Mouse (Mus musculus) right cerebral cortex, postnatal 25 days (tissue): Measurements from ENCODE around the gene Nt5c3.
"Not testable (repeated sequence)": the region's sequence is repeated elsewhere in the genome, so short reads cannot be mapped to it uniquely, and the experiment has no call there.

ENCODE experiments used
- DNase-seq: peaks from one replicate; pipeline ENCODE4 v3.0.0; 2022

Gene Nt5c3

GRCm38 (mm10) chr6:56903831-56904230, 19.9 kb downstream of the Nt5c3 start:
- DNase-seq = no peak

GRCm38 (mm10) chr6:56902606-56903520, 20.9 kb downstream of the Nt5c3 start:
- no peak for DNase-seq

DNA sequence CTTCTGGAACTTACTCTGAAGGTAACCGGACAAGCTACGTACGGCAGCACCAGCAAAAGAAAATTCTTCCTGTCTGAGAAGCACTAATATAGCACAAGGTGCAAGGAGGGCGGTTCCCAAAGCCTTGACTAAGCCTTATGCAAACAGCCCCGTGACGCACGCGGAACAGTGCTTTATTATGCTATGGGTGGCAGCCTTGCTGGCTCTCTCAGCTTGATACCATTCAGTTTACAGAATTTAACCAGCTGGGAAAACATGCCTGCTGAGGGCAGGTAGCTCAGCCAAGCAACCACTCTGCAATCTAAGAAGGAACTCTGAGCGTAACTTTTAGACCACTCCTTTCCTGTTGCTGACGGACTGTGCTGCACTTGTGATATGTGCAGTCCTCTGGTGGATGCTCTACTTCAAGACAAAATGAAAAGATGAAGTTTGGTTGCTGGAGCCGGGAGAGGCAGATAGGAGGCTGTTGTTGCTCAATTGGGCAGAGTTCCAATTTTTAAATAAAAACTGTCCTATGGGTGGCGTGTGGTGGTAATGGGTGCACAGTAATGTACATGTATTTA, 21.8 kb downstream of the Nt5c3 start:
- peak; percentile 52 for DNase-seq

DNA sequence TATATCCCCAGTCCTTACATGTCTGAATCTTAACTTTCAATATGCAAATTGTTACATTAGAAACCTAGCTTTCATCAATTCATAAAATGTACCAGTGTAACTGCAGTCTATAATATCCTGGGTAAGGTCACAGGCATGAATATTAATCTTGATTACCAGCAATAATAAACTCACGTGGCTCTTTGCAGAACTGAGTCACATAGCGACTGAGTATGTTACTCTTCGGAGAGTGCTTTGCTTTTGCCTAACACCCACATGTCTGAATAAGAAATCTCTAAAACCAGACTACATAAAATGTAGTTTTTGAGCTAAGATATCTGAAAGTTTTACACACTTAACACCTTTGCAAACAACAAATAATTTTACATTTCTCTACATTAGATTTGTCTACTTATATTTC, 22.4 kb downstream of the Nt5c3 start:
- no peak for DNase-seq

GRCm38 (mm10) chr6:56899601-56900000, 24.1 kb downstream of the Nt5c3 start:
- no peak for DNase-seq

DNA sequence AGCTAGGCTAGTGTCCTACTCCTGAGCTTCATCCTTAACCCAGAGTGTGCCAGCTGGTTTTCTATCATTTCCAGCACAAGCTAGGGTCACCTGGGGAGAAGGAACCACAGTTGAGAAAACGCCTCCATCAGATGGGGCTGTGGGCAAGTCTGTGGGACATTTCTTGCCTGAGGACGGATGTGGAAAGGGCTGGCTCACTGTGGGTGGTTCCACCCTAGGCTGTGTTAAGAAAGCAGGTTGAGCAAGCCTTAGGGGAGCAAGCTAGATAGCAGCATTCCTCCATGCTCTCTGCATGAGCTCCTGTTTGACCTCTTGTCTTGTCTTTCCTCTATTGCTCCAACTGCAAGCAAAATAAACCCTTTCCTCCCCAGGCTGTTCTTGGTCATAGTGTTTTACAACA, 33.0 kb downstream of the Nt5c3 start:
- DNase-seq = no peak

- DNase-seq = no peak
These were observed 35.2 kb downstream of the Nt5c3 start for GRCm38 (mm10) chr6:56888561-56888960.

DNA sequence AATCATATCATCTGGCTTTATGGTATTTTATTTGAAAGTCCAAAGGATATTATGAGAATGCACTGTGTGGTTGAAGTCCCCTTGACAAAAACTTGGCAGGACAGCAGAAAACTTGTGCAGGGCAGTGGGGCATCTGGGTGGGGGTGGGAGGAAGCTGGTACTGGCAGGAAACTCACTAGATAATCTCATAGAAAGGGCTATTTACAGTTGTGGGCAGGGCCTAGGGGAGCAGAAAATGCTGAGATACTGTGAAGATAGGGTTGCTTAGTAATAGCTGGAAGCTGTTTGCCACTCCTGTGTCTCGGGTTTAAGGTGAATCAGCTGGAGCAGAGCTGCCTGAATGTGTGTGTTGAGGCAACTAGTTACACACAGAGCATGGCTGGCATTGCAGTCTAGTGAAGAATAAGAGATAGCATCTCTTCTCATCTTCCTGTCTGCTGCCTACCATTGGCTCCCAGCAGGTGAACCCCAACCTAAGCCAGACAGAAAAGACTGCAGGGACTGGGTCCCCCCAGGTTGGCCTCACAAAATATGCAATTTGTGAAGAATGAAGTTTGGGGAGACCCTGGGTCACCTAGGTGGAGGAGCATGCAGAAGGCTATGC, 44.3 kb downstream of the Nt5c3 start:
- no peak for DNase-seq

DNA sequence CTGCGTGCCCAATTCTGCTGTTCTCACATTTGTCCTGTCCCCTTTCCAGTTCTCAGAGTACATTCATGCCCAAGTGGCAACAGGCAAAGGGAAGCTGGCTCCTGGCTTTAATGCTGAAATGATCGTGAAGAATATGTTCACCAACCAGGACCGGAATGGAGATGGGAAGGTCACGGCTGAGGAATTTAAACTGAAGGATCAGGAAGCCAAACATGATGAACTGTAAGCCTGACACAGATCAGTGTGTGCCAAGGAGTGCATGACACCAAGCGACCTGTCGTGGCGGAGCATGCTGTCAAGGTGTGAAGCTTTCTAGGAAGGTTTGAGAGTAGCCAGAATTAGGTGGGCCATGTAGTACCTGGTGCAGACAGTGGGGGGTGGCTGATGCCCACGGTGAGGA, 45.7 kb downstream of the Nt5c3 start:
- no peak for DNase-seq

- DNase-seq = peak; percentile 34
These were observed 46.9 kb downstream of the Nt5c3 start for GRCm38 (mm10) chr6:56876870-56877269.

GRCm38 (mm10) chr6:56870027-56870426, 53.7 kb downstream of the Nt5c3 start:
- no peak for DNase-seq

DNA sequence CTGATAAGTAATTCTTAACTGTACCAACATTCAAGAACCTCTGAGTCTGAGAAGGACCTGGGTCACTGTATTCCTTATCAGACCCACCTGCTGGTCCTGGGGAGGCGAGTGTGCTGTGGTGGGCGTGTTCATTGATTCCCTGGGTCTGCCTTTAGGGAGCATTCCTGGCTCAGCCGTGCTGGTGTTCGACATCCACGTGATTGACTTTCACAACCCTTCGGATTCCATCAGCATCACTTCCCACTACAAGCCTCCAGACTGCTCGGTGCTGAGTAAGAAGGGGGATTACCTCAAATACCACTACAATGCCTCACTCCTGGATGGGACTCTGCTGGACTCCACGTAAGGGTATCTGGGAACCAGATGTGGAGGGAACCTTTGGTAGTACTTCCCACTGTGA, 55.2 kb downstream of the Nt5c3 start:
- DNase-seq = no peak

DNA sequence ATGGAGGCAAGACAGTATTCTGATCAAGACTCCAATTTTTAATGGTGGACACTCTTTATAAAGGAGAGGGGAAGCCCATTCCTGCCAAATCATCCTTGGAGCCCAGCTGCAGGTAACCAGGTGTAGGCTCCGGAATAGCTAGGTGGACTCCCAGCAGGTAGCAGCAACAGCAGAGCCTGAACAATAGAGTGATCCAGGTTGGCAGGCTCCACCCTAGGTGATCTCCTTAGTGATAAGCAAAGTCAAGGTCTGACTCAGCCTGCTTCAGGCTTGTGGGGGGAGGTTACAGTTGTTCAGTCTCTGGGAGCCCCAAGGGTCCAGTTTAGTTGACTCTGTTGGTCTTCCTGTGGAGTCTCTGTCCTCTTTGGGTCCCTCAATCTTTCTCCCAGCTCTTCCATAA, 56.8 kb downstream of the Nt5c3 start:
- not testable (repeated sequence) for DNase-seq

DNA sequence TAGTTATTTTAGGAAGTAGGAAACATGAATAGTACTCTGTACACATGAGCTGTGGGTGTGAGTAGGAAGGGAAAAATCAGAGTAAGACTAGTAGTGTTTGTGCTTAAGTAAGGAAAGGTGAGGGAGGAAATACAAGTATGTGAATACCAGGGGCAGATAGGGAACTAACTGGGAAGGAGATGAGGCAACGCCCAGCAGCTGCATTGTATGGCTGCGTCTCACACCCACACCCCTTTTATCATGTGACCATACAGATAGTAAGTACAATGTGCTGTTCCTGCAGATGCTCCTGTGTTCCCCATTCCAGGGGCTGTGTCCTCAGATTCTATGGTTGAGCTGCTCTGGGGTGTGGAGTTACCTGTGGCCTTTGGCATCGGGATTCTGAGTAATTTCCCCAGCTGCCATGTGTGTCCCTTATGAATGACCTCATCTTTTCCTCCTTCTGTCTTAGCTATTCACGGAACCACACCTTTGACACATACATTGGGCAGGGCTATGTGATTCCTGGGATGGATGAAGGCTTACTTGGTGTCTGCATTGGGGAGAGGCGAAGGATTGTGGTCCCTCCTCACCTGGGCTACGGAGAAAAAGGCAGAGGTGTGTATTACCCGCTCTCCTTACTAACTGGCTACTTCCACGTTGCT, 63.4 kb downstream of the Nt5c3 start:
- no peak for DNase-seq

DNA sequence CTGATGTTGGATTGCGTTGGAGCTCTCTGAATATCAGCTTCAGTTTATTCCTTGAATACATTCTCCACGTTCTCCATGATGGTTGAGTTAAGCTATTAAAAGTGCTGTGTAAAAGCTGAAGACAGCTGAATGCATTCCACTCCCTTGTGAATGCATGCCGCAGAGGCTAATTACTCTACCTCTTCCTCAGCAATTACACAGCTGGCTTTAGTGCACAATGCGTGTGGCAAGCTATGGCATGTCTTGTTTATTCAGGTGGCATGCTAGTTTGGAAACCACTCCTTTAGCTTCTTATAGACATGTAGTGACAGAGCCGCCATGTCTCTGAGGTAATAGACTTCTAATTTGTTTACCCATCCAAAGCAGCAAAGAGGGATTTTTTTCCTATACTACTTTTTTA, 67.0 kb downstream of the Nt5c3 start:
- DNase-seq = no peak

GRCm38 (mm10) chr6:56854803-56855202, 68.9 kb downstream of the Nt5c3 start:
- no peak for DNase-seq

DNA sequence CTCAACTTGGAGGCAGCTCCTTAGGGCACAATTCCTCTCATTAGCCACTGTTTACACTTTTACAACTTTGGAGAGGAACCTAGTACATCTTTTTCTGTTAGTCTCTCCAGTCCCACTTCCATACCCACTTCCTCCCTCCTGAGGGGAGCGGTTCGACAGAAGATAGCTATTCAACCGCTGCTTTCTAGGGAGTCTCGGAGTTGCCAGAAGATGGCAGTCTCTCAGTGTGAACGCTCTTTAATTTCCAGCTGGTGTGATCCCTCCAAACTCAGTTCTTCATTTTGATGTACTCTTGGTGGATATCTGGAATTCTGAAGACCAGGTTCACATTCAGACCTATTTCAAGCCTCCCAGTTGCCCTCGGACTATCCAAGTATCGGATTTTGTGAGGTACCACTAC, 73.4 kb downstream of the Nt5c3 start:
- peak; percentile 10 for DNase-seq

DNA sequence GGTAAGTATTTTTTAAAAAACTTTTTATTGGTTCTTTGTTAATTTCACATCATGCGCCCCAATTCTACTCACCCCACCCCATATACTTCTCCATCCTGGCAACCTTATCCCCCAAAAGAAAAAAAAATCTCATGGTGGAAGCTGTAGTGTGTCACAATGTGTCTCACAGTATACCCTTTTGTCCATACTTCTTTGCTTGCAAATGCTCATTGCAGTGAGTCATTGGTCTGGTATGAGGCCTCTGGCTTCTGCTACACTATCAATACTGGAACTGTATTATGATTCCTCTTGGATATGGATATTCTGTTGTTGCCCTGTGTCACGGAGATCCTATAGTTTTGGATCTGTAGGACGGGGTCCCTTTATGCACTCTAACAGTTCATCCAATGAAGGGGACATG, 74.8 kb downstream of the Nt5c3 start:
- DNase-seq = no peak

GRCm38 (mm10) chr6:56844365-56844764, 79.4 kb downstream of the Nt5c3 start:
- DNase-seq = no peak

GRCm38 (mm10) chr6:56843229-56843628, 80.5 kb downstream of the Nt5c3 start:
- DNase-seq = no peak

- DNase-seq = no peak
These were observed 86.1 kb downstream of the Nt5c3 start for GRCm38 (mm10) chr6:56837621-56838020.

DNA sequence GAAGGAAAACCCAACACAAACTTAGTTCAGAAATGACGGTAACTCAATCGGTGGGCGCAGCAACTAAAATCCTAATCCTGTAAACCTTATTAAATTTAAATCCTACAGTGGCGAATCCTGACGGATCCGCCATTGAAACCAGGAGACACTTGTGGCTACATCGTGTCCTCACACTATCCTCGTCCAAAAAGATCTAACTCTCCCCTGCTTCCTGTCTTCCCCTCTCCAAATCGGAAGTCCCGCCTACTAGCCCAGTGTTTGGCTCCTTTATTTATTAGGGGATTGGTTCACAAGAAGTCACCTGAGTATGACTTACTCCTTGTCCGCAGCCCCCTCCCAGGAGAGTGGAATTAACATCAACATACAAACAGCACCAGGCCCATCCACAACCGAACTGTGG, 86.6 kb downstream of the Nt5c3 start:
- DNase-seq = no peak

DNA sequence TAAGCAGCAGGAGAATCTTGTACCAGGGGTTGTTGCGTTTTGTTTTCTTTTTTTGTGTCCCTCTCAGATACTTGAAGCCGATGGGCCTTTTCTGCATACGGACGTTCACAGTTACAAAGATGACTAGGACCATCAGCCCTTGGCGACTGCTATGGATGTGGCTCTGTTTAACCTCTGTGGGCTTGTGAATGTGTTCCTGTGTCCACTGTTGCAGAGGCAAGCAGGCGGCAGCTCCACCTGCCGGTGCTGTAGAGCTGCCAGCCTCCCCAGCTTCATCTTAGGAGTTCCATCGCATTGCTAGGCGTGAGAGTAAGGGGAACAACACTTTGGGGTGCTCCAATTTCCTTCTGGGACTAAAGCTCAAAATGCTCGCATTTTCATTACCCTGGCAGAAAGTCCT, 88.2 kb downstream of the Nt5c3 start:
- no peak for DNase-seq

DNA sequence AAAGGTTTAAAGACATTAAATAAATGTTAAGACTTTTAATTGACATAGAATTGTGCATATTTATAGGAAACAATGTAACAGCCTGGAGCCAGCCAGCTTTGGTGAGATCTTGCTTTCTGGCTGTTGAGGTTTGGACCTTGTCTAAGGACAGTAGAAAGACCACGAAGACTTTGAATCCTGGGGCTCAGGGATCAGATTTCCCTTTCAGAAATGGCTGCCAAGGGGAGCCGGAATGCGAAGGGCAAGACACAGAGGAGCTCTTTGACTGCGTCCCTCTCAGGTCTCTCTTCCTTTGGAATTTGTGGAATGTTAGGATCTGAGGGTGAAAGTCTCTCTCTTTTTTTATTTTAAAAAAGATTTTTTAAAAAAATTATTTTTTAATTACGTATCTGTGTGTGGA, 89.0 kb downstream of the Nt5c3 start:
- DNase-seq = no peak
